Mouse (Mus musculus): ENCODE data around the gene Ypel2. TPM values are rescaled to one million over a fixed set of nuclear protein-coding genes. Genes with fewer than 3 reads are reported as not detected.
A peak's percentile ranks its signal among the peaks of the same experiment; 100 is the strongest.

Ypel2 gene
- total and polyA plus RNA-seq, 3 experiments: 0.23 to 0.52 TPM; not detected in 1

- no peak overlapping the region for H3K27ac ChIP-seq (ENCODE audit: control insufficient read depth, low read depth, low read length)
- H3K36me3 ChIP-seq (ENCODE audit: control insufficient read depth in 1 of 2, insufficient read depth in 2 of 2, low read length in 2 of 2): peaks cover 0 to 11% of the 10 kb centered on the region in 2 experiments; a peak in 2 of 4 replicates
- no peak overlapping the region for H3K4me3 ChIP-seq (ENCODE audit: control insufficient read depth in 1 of 2, insufficient read depth in 1 of 2, low read depth in 2 of 2, low read length in 2 of 2)
- no peaks in the 10 kb centered on the region for H3K27me3 ChIP-seq (ENCODE audit: control insufficient read depth in 1 of 2, insufficient read depth in 2 of 2, low read length in 2 of 2)
- DNase-seq (ENCODE audit: low read depth, low spot score): peak; percentile 23
- H3K4me1 ChIP-seq (ENCODE audit: control insufficient read depth in 1 of 2, insufficient read depth in 2 of 2, low read length in 2 of 2): peaks cover 0 to 24% of the 10 kb centered on the region in 2 experiments; a peak in 2 of 4 replicates
- H3K9ac ChIP-seq (ENCODE audit: control insufficient read depth, low read depth, low read length, poor library complexity, severe bottlenecking): no peak overlapping the region
- H3K79me2 ChIP-seq (ENCODE audit: control insufficient read depth, insufficient read depth, low read length, poor library complexity): no peaks in the 10 kb centered on the region
- TF ChIP-seq MXI1 (IDR thresholded peaks at IDR 0.05; ENCODE audit: low read depth, low read length) (no peak), MEF2A (IDR thresholded peaks at IDR 0.05; ENCODE audit: extremely low read depth, insufficient replicate concordance, low read depth, low read length, poor library complexity, severe bottlenecking) (no peak), GATA1 (IDR thresholded peaks at IDR 0.05; ENCODE audit: low read depth, low read length) (no peak), TBP (IDR thresholded peaks at IDR 0.05; ENCODE audit: low read depth, low read length) (no peak), NELFE (IDR thresholded peaks at IDR 0.05; ENCODE audit: low read depth, low read length) (no peak), POLR2AphosphoS2 (IDR thresholded peaks at IDR 0.05; ENCODE audit: low read length) (no peak), MAFK (IDR thresholded peaks at IDR 0.05; ENCODE audit: borderline replicate concordance, low read depth, low read length) (no peak), TCF12 (IDR thresholded peaks at IDR 0.05; ENCODE audit: low read depth, low read length) (0 out of 2 replicates have a peak, but pooled peaks have one; percentile 26), MYB (IDR thresholded peaks at IDR 0.05; ENCODE audit: low read depth, low read length) (no peak), KAT2A (conservative IDR thresholded peaks at IDR 0.05; ENCODE audit: low read depth, low read length) (no peak), POLR2A (IDR thresholded peaks at IDR 0.05; ENCODE audit: control insufficient read depth in 1 of 2, insufficient read depth in 1 of 2, low read depth in 1 of 2, low read length in 2 of 2, poor library complexity in 1 of 2) (no peak), UBTF (IDR thresholded peaks at IDR 0.05; ENCODE audit: borderline replicate concordance, insufficient read depth, low read depth, low read length) (no peak), SIN3A (IDR thresholded peaks at IDR 0.05; ENCODE audit: low read length) (no peak), CHD2 (IDR thresholded peaks at IDR 0.05; ENCODE audit: low read length) (no peak), RAD21 (IDR thresholded peaks at IDR 0.05; ENCODE audit: low read depth, low read length) (no peak), TAL1 (IDR thresholded peaks at IDR 0.05; ENCODE audit: low read length) (peak; percentile 9; the same call in 1 of the 2 replicates), GABPA (IDR thresholded peaks at IDR 0.05; ENCODE audit: low read depth, low read length) (no peak), EP300 (IDR thresholded peaks at IDR 0.05; ENCODE audit: low read depth in 1 of 2, low read length in 2 of 2) (peak in 1 of 2 experiments; percentile 25; a peak in 1 of 4 replicates), ZNF384 (IDR thresholded peaks at IDR 0.05; ENCODE audit: low read depth, low read length) (no peak), NRF1 (IDR thresholded peaks at IDR 0.05; ENCODE audit: insufficient read depth, low read depth, low read length, poor library complexity, severe bottlenecking) (no peak), MAZ (IDR thresholded peaks at IDR 0.05; ENCODE audit: low read depth, low read length) (no peak), SMC3 (IDR thresholded peaks at IDR 0.05; ENCODE audit: low read depth, low read length) (no peak), ETS1 (IDR thresholded peaks at IDR 0.05; ENCODE audit: low read depth, low read length) (no peak), RCOR1 (IDR thresholded peaks at IDR 0.05; ENCODE audit: low read depth, low read length) (0 out of 2 replicates have a peak, but pooled peaks have one; percentile 7), E2F4 (IDR thresholded peaks at IDR 0.05; ENCODE audit: borderline replicate concordance, low read depth, low read length) (no peak)
- H3K9me3 ChIP-seq (replicated peaks; ENCODE audit: insufficient read depth, low read length): no peaks in the 10 kb centered on the region
These were observed 30.5 kb downstream of the Ypel2 start for GRCm38 (mm10) chr11:86963027-86963426.
